ENCODE assay signal across 11 mouse cellular contexts in the genomic region with DNA sequence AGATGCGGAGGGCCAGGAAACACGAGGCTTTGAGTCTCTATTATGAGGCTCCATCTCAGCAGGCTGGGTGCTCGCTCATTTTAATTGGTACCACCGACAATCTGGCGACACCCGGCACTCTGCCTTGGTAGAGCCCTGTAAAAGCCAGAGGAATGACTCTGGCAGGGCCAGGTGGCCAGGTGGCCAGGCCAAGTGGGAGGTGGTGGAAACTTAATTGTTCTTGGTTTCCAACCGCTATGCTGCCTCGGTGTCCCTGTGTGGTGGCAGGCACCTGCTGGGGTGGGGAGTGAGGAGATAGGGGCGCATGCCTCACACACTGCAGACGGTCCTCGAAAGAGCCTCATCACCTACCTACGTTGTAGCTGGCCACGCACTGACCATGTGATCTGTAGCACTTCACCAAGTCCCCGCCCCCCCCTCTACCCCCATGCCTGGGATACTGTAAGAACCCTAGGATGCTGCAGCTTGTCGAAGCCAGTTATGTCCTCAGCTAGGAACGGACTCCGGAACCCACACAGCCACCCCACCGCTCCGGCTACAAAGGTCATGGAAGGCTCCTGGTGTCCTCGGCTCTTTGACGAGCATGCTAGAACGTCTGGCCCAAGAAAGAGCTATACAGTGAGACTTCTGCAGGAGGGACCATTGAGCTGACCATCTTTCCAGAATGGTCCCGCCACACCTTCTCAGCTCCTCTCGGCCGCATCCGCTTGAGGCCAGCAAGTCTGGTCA. TPM values are rescaled to one million over a fixed set of nuclear protein-coding genes. Genes with fewer than 3 reads are reported as not detected.
DNase-seq lines count a peak whose midpoint lies in the region; ATAC-seq and TF ChIP-seq lines count a peak whose summit lies in the region.
"Had no signal": no experiment of that assay in that cellular context is flagged by ENCODE, and none has a peak within 500 bp of the region (broad histone marks: within the 10 kb centered on the region; RNA-seq: fewer than 3 reads in every experiment).

No protein-coding gene starts in this region.

- H3K9me3 ChIP-seq in embryonic facial prominence, embryonic 15.5 days (replicated peaks) = no peaks in the 10 kb centered on the region
- H3K9me3 ChIP-seq in limb, embryonic 11.5 days (ENCODE audit: control insufficient read depth, low read length) = no peaks in the 10 kb centered on the region
- H3K9me3 ChIP-seq in stomach, postnatal 0 days (ENCODE audit: control insufficient read depth, low read length) = no peaks in the 10 kb centered on the region

- 83% methylated on average over 26 of the region's 26 CpGs for WGBS in embryonic facial prominence, embryonic 15.5 days
- 77% methylated on average over 26 of the region's 26 CpGs for WGBS in limb, embryonic 11.5 days
- 90% methylated on average over 26 of the region's 26 CpGs for WGBS in stomach, postnatal 0 days

- peak overlapping the region; percentile 25; the same call in 1 of the 2 replicates for H3K4me2 ChIP-seq in embryonic facial prominence, embryonic 15.5 days (replicated peaks)
- no peak overlapping the region for H3K4me2 ChIP-seq in limb, embryonic 11.5 days (ENCODE audit: low read depth, severe bottlenecking)
- 0 out of 2 replicates have a peak overlapping the region, but pooled peaks have one; percentile 37 for H3K4me2 ChIP-seq in stomach, postnatal 0 days (replicated peaks; ENCODE audit: low read depth)

- peak; percentile 72 for DNase-seq in left cerebral cortex, postnatal 4 days
- DNase-seq in left cerebral cortex, postnatal 14 days (ENCODE audit: low spot score in 2 of 2) = no peak
- DNase-seq in limb, embryonic 11.5 days (ENCODE audit: low spot score) = no peak
- no peak for DNase-seq in stomach, postnatal 0 days (ENCODE audit: low spot score)
- DNase-seq in layer of hippocampus, postnatal 25 days (ENCODE audit: extremely low spot score in 1 of 2, low spot score in 1 of 2) = no peak
- DNase-seq in right cerebral cortex, adult 2 months (ENCODE audit: low spot score in 2 of 2) = no peak
- no peak for DNase-seq in gastrocnemius, postnatal 25 days

- intact Hi-C loops in left cerebral cortex, postnatal 4 days (cut with DNase I) = no loop called here
- intact Hi-C loops in left cerebral cortex, postnatal 14 days (cut with DNase I) = no loop called here

- ATAC-seq in embryonic facial prominence, embryonic 15.5 days (ENCODE audit: insufficient number of reproducible peaks, low FRiP score, low TSS enrichment, low read depth) = no peak
- no peak for ATAC-seq in limb, embryonic 11.5 days (ENCODE audit: insufficient number of reproducible peaks, low FRiP score, low TSS enrichment, low read depth)
- no peak for ATAC-seq in stomach, postnatal 0 days (ENCODE audit: low FRiP score, low TSS enrichment)

- no peak overlapping the region for H3K9ac ChIP-seq in embryonic facial prominence, embryonic 15.5 days
- H3K9ac ChIP-seq in limb, embryonic 11.5 days (ENCODE audit: low read length) = no peak overlapping the region
- peak overlapping the region; percentile 4; the same call in 1 of the 2 replicates for H3K9ac ChIP-seq in stomach, postnatal 0 days (ENCODE audit: low read length)

- no peak for TF ChIP-seq EP300 in stomach, postnatal 0 days (optimal IDR thresholded peaks at IDR 0.05)

- no peak overlapping the region for H3K4me3 ChIP-seq in embryonic facial prominence, embryonic 15.5 days (replicated peaks)
- no peak overlapping the region for H3K4me3 ChIP-seq in limb, embryonic 11.5 days (ENCODE audit: low read depth, low read length)
- H3K4me3 ChIP-seq in stomach, postnatal 0 days (ENCODE audit: low read depth, low read length) = no peak overlapping the region

- H3K27ac ChIP-seq in embryonic facial prominence, embryonic 15.5 days (replicated peaks) = peak overlapping the region; percentile 79; the same call in 1 of the 2 replicates
- H3K27ac ChIP-seq in limb, embryonic 11.5 days (replicated peaks; ENCODE audit: low read depth, low read length) = 0 out of 2 replicates have a peak overlapping the region, but pooled peaks have one; percentile 65
- peak overlapping the region; percentile 91 for H3K27ac ChIP-seq in stomach, postnatal 0 days (replicated peaks)

- H3K27me3 ChIP-seq in embryonic facial prominence, embryonic 15.5 days = no peaks in the 10 kb centered on the region
- H3K27me3 ChIP-seq in limb, embryonic 11.5 days (ENCODE audit: control insufficient read depth, insufficient read depth, low read length) = no peaks in the 10 kb centered on the region
- no peaks in the 10 kb centered on the region for H3K27me3 ChIP-seq in stomach, postnatal 0 days (ENCODE audit: control insufficient read depth, insufficient read depth, low read length)
- H3K27me3 ChIP-seq: Patski had no signal

- H3K4me1 ChIP-seq in embryonic facial prominence, embryonic 15.5 days = peaks cover 42% of the 10 kb centered on the region
- H3K4me1 ChIP-seq in limb, embryonic 11.5 days (ENCODE audit: control insufficient read depth, insufficient read depth, low read length) = peaks cover 38% of the 10 kb centered on the region
- H3K4me1 ChIP-seq in stomach, postnatal 0 days (replicated peaks; ENCODE audit: control insufficient read depth, insufficient read depth) = peaks cover 9% of the 10 kb centered on the region; the same call in 1 of the 2 replicates

- H3K36me3 ChIP-seq in embryonic facial prominence, embryonic 15.5 days = peaks cover 32% of the 10 kb centered on the region
- peaks cover 6% of the 10 kb centered on the region for H3K36me3 ChIP-seq in limb, embryonic 11.5 days (ENCODE audit: control insufficient read depth, insufficient read depth, low read length)
- peaks cover 16% of the 10 kb centered on the region; the same call in 1 of the 2 replicates for H3K36me3 ChIP-seq in stomach, postnatal 0 days (ENCODE audit: control insufficient read depth, insufficient read depth, low read length)

- no peak for TF ChIP-seq CTCF in stomach, postnatal 0 days (IDR thresholded peaks at IDR 0.05; ENCODE audit: low read depth)

RNA-seq across cellular contexts. Expression of gene Tpcn1, which starts 8.4 kb away (rescaled TPM):
- 10 to 100 TPM; 42.0 to 44.1 TPM for total RNA-seq in left cerebral cortex, postnatal 4 days (2021)
- 10 to 100 TPM; 47.7 to 50.0 TPM for total RNA-seq in left cerebral cortex, postnatal 14 days (2021)
- 28.4 and 28.6 TPM in 2 replicates for polyA plus RNA-seq in embryonic facial prominence, embryonic 15.5 days (2015; fragmentation: Nextera tagmentation; extraction: Ambion mirVana)
- polyA plus RNA-seq in limb, embryonic 11.5 days (2014; fragmentation: Nextera tagmentation; extraction: Ambion mirVana) = 13.9 and 15.2 TPM in 2 replicates
- polyA plus RNA-seq in stomach, postnatal 0 days (2015; fragmentation: Nextera tagmentation; extraction: Ambion mirVana) = 12.7 and 13.9 TPM in 2 replicates
- 10 to 100 TPM; 31.0 to 39.9 TPM for total RNA-seq in layer of hippocampus, postnatal 25 days (2021)
- 10 to 100 TPM; 44.3 to 48.3 TPM for total RNA-seq in gastrocnemius, postnatal 25 days (2021)

RNA-seq across cellular contexts. Expression of gene Iqcd, which starts 8.8 kb away (rescaled TPM):
- under 1 TPM; 0.58 to 0.64 TPM for total RNA-seq in left cerebral cortex, postnatal 4 days (2021)
- under 1 TPM; 0.22 to 0.59 TPM for total RNA-seq in left cerebral cortex, postnatal 14 days (2021)
- 1.9 and 3.2 TPM in 2 replicates for polyA plus RNA-seq in embryonic facial prominence, embryonic 15.5 days (2015; fragmentation: Nextera tagmentation; extraction: Ambion mirVana)
- 0.27 and 0.40 TPM in 2 replicates for polyA plus RNA-seq in limb, embryonic 11.5 days (2014; fragmentation: Nextera tagmentation; extraction: Ambion mirVana)
- 0.25 and 0.36 TPM in 2 replicates for polyA plus RNA-seq in stomach, postnatal 0 days (2015; fragmentation: Nextera tagmentation; extraction: Ambion mirVana)
- under 1 TPM; 0.79 to 0.80 TPM for total RNA-seq in layer of hippocampus, postnatal 25 days (2021)
- under 1 TPM in 1 of 2 experiments, not detected in 1; 0.18 TPM for total RNA-seq in gastrocnemius, postnatal 25 days (2021)

RNA-seq across cellular contexts. Expression of gene Rita1, which starts 32.3 kb away (rescaled TPM):
- total RNA-seq in left cerebral cortex, postnatal 4 days (2021) = 10 to 100 TPM; 22.7 to 26.0 TPM
- total RNA-seq in left cerebral cortex, postnatal 14 days (2021) = 10 to 100 TPM; 31.5 to 32.4 TPM
- polyA plus RNA-seq in embryonic facial prominence, embryonic 15.5 days (2015; fragmentation: Nextera tagmentation; extraction: Ambion mirVana) = 15.5 and 15.8 TPM in 2 replicates
- 11.6 and 13.5 TPM in 2 replicates for polyA plus RNA-seq in limb, embryonic 11.5 days (2014; fragmentation: Nextera tagmentation; extraction: Ambion mirVana)
- polyA plus RNA-seq in stomach, postnatal 0 days (2015; fragmentation: Nextera tagmentation; extraction: Ambion mirVana) = 12.1 TPM in 2 replicates
- total RNA-seq in layer of hippocampus, postnatal 25 days (2021) = 10 to 100 TPM; 23.9 to 25.5 TPM
- 1 to 10 TPM; 4.8 to 6.3 TPM for total RNA-seq in gastrocnemius, postnatal 25 days (2021)

RNA-seq across cellular contexts. Expression of gene Ddx54, which starts 32.5 kb away (rescaled TPM):
- total RNA-seq in left cerebral cortex, postnatal 4 days (2021) = 10 to 100 TPM; 52.0 to 55.4 TPM
- total RNA-seq in left cerebral cortex, postnatal 14 days (2021) = 10 to 100 TPM; 44.5 to 48.0 TPM
- polyA plus RNA-seq in embryonic facial prominence, embryonic 15.5 days (2015; fragmentation: Nextera tagmentation; extraction: Ambion mirVana) = 43.4 and 44.5 TPM in 2 replicates
- 33.1 and 33.5 TPM in 2 replicates for polyA plus RNA-seq in limb, embryonic 11.5 days (2014; fragmentation: Nextera tagmentation; extraction: Ambion mirVana)
- 22.5 and 23.0 TPM in 2 replicates for polyA plus RNA-seq in stomach, postnatal 0 days (2015; fragmentation: Nextera tagmentation; extraction: Ambion mirVana)
- total RNA-seq in layer of hippocampus, postnatal 25 days (2021) = 10 to 100 TPM; 40.7 to 42.5 TPM
- total RNA-seq in gastrocnemius, postnatal 25 days (2021) = 10 to 100 TPM; 15.7 to 17.1 TPM

RNA-seq across cellular contexts. Expression of gene Cfap73, which starts 54.0 kb away (rescaled TPM):
- total RNA-seq in left cerebral cortex, postnatal 4 days (2021) = under 1 TPM in 1 of 2 experiments, not detected in 1; 0.40 TPM
- not detected for total RNA-seq in left cerebral cortex, postnatal 14 days (2021)
- 0.92 and 2.5 TPM in 2 replicates for polyA plus RNA-seq in embryonic facial prominence, embryonic 15.5 days (2015; fragmentation: Nextera tagmentation; extraction: Ambion mirVana)
- not detected in 2 replicates for polyA plus RNA-seq in limb, embryonic 11.5 days (2014; fragmentation: Nextera tagmentation; extraction: Ambion mirVana)
- 0.10 TPM in 1 of 2 replicates, not detected in the other for polyA plus RNA-seq in stomach, postnatal 0 days (2015; fragmentation: Nextera tagmentation; extraction: Ambion mirVana)
- under 1 TPM; 0.39 to 0.42 TPM for total RNA-seq in layer of hippocampus, postnatal 25 days (2021)
- not detected for total RNA-seq in gastrocnemius, postnatal 25 days (2021)
- total RNA-seq: neutrophil, adult 5-6 weeks had no signal
- polyA plus RNA-seq: urinary bladder, adult 2 months had no signal
